Mouse (Mus musculus): ENCODE measurements at regions not wholly inside any gene's neighbourhood (a gene's known extent, or its start where the extent isn't known, plus 50 kb on each side); places are given as distances from the start of the nearest gene placed in this dataset.

- DNase-seq = peak; percentile 43
Measured at GRCm38 (mm10) chr8:41824928-41825327, 408.1 kb upstream of the Frg1 start.

- no peak for DNase-seq
Measured at GRCm38 (mm10) chr8:41823041-41823440, 406.2 kb upstream of the Frg1 start.

- DNase-seq = no peak
Measured at GRCm38 (mm10) chr8:41821676-41822075, 404.8 kb upstream of the Frg1 start.

GRCm38 (mm10) chr8:41820605-41821395 lies 403.9 kb upstream of the Frg1 start:
- no peak for DNase-seq

GRCm38 (mm10) chr8:41818577-41818976 lies 401.7 kb upstream of the Frg1 start:
- no peak for DNase-seq

- no peak for DNase-seq
Measured at GRCm38 (mm10) chr8:41818079-41818478, 401.2 kb upstream of the Frg1 start.

- no peak for DNase-seq
Measured at GRCm38 (mm10) chr8:41815272-41815671, 398.4 kb upstream of the Frg1 start.

- no peak for DNase-seq
Measured at GRCm38 (mm10) chr8:41795625-41796024, 378.8 kb upstream of the Frg1 start.

GRCm38 (mm10) chr8:41786952-41787861 lies 370.3 kb upstream of the Frg1 start:
- no peak for DNase-seq

GRCm38 (mm10) chr8:41785977-41786376 lies 369.1 kb upstream of the Frg1 start:
- no peak for DNase-seq

GRCm38 (mm10) chr8:41782837-41783236 lies 366.0 kb upstream of the Frg1 start:
- DNase-seq = no peak

GRCm38 (mm10) chr8:41779459-41779858 lies 362.6 kb upstream of the Frg1 start:
- DNase-seq = no peak

- no peak for DNase-seq
Measured at GRCm38 (mm10) chr8:41771729-41772128, 354.9 kb upstream of the Frg1 start.

GRCm38 (mm10) chr8:41753481-41753880 lies 336.6 kb upstream of the Frg1 start:
- no peak for DNase-seq

GRCm38 (mm10) chr8:41752641-41753040 lies 335.8 kb upstream of the Frg1 start:
- no peak for DNase-seq

- no peak for DNase-seq
Measured at GRCm38 (mm10) chr8:41747024-41747423, 330.1 kb upstream of the Frg1 start.

- no peak for DNase-seq
Measured at GRCm38 (mm10) chr8:41742796-41743670, 326.2 kb upstream of the Frg1 start.

GRCm38 (mm10) chr8:41717002-41717401 lies 300.1 kb upstream of the Frg1 start:
- no peak for DNase-seq

GRCm38 (mm10) chr8:41713634-41714330 lies 296.9 kb upstream of the Frg1 start:
- no peak for DNase-seq

GRCm38 (mm10) chr8:41703927-41704924 lies 287.4 kb upstream of the Frg1 start:
- DNase-seq = peak; percentile 8

Data from kidney, adult 9 months (tissue).